Mouse (Mus musculus): ENCODE data around the gene Cryba4.

Gene Cryba4

DNA sequence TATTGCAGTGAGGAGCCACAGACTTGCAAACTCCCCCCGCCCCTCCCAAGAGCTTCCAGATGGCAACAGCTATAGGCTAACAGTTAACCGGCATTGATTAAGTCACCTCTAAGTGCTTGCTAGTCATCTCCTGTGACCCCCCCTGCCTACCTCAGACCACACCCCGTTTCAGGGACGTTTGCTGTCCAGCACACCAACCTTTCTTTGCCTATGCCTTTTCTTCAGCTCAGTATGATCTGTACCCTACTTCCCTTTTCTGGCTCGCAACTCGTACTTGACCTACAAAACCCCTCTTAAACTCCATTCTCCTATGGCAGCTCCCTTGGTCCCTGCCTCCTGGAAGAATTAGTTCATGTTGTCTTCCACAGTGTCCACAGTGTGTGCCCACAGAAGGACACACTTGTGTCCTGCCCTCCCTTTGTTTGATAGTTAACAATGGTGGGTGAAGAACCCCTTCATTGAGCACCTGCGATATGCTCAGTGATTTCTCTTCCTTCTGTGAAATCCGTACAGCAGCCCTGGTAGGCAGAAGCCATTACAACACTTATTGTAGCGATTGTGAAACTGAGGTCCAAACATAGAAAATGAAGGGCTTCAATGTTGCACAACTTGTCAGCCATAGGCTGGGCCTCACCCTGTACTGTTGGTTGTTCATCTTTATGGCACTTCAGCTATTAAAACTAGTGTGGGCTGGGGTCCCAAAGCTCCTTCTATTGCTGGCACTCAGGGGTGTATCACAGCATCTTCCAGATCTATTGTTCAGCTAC is 13.9 kb upstream of the Cryba4 start:
- no peak for DNase-seq (ENCODE audit: low spot score in 2 of 2)

DNA sequence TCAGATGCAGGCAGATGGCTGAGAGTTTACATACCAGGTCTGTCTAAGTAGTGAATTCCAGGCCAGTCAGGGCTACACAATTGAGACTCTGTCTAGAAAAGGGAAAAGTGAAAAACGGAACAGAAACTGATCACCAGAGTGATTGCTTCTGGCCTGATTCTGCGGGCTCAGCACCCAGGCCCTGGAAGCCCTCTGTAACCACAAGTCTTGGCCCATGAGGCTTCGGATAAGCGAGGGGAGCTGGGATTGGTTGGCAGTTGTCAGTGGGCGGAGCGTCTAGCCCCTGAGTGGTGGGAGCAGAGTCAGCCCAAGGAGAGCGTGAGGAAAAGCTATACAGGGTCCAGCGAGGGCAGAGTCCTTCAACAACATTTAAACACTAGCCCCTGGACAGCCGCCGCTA is 13.2 kb upstream of the Cryba4 start:
- no peak for DNase-seq (ENCODE audit: low spot score in 2 of 2)

DNA sequence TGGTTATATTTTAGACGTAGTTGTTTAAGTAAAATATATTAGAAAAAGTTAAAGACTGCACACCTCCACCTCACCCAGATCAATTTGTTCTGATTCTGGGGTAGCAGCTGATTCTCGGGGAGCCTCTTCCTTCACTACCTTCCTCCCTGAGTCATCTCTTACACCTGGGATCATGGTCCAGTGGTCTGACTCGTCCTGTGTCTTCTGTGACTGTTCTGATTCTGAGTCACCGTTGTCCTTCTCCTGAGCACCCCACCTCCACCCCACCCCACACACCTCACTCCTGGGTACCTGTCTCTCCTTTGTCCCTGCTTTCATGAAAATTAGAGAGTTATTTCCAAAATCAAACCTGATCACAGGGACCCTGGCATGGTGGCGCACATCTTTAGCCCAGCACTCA is 12.8 kb upstream of the Cryba4 start:
- no peak for DNase-seq (ENCODE audit: low spot score in 2 of 2)

GRCm38 (mm10) chr5:112264099-112264498 is 11.8 kb upstream of the Cryba4 start:
- no peak for DNase-seq (ENCODE audit: low spot score in 2 of 2)

DNA sequence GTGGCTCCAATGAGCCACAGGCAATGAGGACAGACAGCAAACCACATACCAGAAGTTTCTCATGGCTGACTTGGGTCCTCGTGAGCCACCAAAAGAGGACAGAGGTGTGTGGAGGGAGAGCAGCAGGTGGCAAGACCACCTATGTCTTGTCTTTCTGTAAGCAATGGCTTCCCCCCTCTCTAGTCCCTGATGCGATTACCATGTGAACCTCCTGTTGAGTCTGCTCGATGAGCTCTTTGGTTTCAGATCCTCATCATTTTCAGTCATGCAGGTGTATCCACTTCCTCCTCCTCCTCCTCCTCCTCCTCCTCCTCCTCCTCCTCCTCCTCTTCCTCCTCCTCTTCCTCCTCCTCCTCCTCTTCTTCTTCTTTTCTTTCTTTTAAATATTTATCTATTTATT is 8.5 kb upstream of the Cryba4 start:
- no peak for DNase-seq (ENCODE audit: low spot score in 2 of 2)

GRCm38 (mm10) chr5:112259862-112260650 is 7.7 kb upstream of the Cryba4 start:
- DNase-seq (ENCODE audit: low spot score in 2 of 2), result no peak

- no peak for DNase-seq (ENCODE audit: low spot score in 2 of 2)
These were observed 5.6 kb upstream of the Cryba4 start for GRCm38 (mm10) chr5:112257896-112258295.

DNA sequence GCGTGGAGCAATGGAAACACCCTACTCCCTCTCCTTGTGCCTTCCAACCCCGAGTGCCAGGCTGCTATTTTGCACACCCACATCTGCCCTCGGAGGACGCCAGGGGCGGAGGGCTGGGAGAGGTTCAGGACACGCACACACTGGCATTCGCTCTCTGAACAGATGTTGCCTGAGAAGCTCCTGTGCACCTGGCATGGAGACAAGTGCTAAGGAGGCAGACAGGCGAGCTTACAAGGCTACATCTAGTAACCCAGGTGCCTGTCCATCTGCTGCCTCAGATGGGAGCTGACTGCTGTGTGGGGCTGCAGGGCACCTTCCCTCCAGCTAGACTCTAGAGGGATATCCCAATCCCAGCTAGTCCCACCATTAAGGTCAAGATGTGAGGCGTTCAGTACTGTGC is 4.1 kb upstream of the Cryba4 start:
- no peak for DNase-seq (ENCODE audit: low spot score in 2 of 2)

DNA sequence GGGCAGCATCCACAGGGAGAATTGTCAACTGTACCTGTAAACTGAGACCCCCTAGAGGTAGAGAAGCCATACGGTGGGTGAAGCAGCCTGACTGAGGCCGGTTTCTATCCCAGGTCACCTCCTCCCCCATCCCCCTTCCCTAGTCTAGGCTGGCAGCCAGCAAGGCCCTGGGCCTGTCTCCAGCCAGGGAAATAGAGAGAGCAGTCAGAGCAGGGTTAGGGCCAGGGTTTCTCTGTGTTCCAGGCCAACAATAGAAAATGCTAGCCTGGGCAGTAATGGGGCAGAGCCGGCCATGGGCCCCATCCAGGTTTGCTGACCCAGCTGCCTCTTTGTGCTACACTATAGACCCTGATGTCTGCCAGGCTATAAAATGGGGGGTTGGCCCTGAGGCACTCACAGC is 3.1 kb upstream of the Cryba4 start, which contains the start of gene Crybb1:
Gene Crybb1, plus strand, starts transcription at position 390 of the 400 bp plus-strand sequence.
- DNase-seq (ENCODE audit: low spot score in 2 of 2), result peak; percentile 62 to 66

GRCm38 (mm10) chr5:112254282-112254806 is 2.0 kb upstream of the Cryba4 start:
- DNase-seq (ENCODE audit: low spot score in 2 of 2), result peak; percentile 54 to 70

GRCm38 (mm10) chr5:112253169-112253568 is 851 bp upstream of the Cryba4 start:
- no peak for DNase-seq (ENCODE audit: low spot score in 2 of 2)

DNA sequence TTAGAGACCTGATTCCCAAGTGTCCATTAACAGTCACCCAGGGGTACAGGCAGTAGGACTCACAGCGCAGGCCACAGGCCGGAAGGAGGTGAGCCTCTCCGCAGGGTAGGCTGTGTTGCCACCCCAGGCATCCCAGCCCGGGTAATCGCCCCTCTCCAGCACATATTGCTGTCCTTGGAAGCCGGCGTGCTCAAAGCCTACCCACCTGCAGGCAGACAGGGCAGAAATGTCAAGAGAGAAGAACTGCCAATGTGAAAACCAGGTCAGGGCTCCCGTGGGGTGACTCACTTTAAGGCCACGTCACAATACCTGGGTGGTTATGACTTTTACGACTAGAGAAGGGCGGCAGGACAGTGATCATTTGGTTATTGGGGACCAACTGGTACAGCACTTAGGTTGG is 3.2 kb downstream of the Cryba4 start:
- DNase-seq (ENCODE audit: low spot score in 2 of 2), result no peak

- DNase-seq (ENCODE audit: low spot score in 2 of 2), result no peak
These were observed 4.9 kb downstream of the Cryba4 start for GRCm38 (mm10) chr5:112247399-112247798.

DNA sequence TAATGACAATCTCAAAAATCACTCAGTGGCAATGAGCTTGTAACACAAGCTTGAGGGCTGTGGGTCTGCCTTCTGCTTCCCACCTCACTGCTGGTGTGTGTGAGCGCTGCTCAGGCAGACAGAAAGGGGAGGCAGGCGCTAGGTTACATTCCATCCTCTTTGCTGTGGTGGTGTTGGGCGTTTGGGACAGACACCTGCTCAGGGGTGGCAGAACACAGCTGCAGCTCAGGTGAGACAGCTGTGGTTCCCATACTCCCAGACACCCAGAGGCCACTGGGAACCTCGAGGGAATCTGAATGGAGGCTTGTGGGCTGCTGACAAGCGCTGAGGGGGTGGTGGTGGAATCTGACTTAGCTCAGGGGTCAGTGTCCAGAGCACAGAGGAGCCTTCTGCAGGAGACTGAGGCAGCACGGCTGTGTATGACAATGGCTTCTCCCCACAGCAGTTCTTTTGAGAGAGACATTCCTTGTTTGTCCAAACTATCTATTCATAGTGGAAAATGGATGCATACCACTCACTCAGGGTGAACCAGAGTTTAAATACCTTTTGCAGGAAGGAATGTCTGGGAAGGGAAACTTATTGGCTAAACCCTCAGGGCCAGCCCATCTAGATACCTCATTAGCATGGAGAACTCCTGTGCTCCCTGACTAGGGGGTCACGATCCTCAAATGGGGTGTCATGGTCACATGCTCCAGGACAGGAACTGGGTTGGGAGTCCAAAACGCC is 7.3 kb downstream of the Cryba4 start:
- no peak for DNase-seq (ENCODE audit: low spot score in 2 of 2)

DNA sequence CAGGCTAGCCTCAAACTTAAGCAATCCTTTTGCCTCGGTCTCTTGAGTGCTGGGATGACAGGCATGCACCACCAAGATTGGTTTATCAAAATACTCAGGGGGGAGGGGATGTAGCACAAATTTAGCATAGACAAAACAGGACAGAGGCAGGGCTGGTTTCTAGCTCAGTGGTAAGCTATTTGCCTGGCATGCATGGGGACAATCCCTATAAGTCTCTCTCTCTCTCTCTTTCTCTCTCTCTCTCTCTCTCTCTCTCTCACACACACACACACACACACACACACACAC is 8.1 kb downstream of the Cryba4 start:
- no peak for DNase-seq (ENCODE audit: low spot score in 2 of 2)

DNA sequence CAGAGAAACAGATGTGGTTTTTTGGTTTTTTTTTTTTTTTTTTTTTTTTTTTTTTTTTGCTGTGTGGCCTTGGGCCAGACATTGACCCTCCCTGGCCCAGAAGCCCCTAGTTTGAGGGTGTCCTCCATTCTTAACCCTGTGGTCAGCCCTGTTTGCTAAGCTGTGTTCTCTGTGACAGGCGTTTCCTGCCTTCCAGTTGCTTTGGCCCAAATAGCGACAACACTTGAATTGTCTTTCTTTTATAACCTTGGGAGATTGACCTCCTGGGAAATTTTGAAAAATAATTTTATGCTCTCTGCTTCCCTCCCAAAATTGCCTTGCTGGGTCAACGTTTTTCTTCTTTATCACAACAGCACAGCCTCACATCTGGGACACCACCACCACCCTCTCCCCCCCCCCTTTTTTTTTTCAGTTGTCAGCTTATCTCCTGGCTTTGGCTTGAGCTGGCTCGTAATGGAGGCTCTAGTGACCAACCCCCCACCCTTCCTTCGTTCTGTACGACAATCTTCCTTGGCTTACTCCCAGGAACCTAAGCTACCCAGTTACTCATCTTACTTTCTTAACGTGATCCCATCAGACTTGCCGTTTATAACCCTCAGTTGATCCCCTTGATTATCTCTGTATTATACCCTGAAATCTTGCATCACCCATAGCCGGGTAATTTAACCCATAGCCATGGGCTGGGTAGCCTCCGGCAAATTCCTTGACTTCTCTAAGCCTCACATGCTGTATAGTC is 8.6 kb downstream of the Cryba4 start:
- no peak for DNase-seq (ENCODE audit: low spot score in 2 of 2)

DNA sequence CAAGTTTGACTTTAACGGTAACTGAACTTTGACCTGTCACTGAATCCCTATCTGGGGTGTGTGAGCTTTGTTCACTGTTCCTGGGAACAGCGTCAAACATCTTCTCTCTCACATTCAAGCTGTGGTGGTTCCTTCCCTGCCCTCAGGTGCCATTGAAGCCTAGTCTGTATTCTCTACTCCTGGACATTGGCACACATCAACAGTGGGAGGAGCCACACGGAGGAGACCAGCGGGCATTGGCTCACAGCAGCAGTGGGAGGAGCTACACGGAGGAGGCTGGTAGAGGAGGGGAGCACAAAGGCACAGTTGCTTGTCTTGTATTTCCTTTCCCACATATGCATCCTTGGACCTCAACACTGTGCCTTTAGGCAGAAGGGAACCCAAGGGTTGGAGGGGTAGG is 9.3 kb downstream of the Cryba4 start:
- DNase-seq (ENCODE audit: low spot score in 2 of 2), result no peak

- no peak for DNase-seq (ENCODE audit: low spot score in 2 of 2)
These were observed 9.9 kb downstream of the Cryba4 start for GRCm38 (mm10) chr5:112242361-112242778.

DNA sequence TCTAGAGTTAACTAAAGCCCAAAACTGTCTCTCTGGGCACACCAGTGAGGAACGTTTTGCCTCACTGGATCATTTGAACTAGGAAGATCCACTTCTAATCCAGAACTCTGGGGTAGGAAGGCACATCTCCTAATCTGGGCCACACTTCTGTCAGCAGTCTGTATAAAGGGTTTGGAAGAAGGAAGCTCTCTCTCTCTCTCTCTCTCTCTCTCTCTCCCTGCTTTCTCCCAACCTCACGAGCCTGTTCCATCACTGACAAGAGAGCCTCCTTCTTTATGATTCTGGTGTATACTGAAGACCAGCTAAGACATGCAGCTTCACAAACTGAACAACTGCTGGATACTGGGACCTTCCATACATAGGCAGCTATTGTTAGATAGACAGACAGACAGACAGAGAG is 10.5 kb downstream of the Cryba4 start:
- no peak for DNase-seq (ENCODE audit: low spot score in 2 of 2)

- peak; percentile 92 to 93 for DNase-seq (ENCODE audit: low spot score in 2 of 2)
These were observed 11.6 kb downstream of the Cryba4 start for GRCm38 (mm10) chr5:112240761-112241160.

DNA sequence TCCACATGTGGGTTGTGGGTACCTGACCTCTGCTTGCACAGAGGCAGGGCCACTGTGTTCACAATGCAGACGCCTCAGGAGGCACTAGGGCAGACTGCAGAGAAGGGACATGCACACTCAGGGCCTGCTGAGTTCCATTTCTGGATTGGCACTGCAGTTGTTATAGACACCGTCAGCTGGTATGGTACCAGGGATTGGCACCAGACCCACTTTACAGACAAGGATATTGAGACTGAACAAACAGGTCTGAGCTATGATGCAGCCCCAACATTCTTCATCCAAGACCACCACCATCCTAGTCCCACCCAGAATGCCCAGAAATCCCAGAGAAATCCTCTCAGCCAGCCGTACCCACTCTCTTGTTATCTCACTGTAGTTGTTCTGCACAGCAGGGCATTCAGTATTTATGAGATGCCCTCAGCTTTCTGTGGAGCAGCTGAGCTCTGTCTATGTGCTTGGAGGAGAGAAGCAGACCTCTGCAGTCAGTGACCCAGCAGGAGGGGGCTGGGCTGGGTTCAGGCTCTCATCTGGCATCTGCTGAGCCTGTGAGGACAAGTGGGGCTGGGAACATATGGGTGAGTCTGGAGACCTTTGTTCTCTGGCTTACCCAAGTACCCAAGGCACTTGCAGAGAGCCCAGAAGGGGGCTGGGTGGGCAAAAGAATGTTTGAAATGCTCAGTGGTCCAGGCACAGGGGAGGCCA is 13.4 kb downstream of the Cryba4 start:
- no peak for DNase-seq (ENCODE audit: low spot score in 2 of 2)
